Mouse (Mus musculus) erythroblast, embryonic 14.5 days (primary cell): ENCODE data around the gene Lman2l.

Experiments used
- GATA1 ChIP-seq: IDR thresholded peaks from 2 replicates; pipeline ENCODE4 v1.6.1; 2012; ENCODE audit warnings: low read length, inconsistent platforms, mixed read lengths
- TAL1 ChIP-seq: IDR thresholded peaks from 3 replicates; pipeline ENCODE4 v1.6.1; 2012; ENCODE audit warnings: low read length, inconsistent platforms, mixed read lengths

DNA sequence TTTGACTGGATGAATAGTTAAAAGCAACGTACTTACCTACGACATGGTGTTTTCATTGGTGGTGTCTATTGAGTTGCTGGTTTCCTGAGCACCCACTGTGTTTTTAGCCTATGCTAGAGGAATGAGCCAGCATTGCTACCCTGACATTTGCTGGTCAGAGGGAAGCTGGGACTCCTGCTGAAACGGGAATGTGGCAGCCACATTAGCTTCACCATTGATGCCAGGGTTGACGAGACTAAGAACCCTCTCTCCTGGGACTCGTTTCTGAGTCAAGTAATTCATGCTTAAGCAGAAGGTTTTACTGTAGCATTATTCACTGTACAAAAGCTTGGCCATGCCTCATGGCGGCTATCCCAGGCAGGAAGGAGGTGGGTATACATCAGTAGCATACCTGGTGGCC is 44.6 kb upstream of the Lman2l start:
- no peak for TF ChIP-seq TAL1
- TF ChIP-seq GATA1, result no peak
